Mouse (Mus musculus) megakaryocyte, embryonic 14.5 days (primary cell): ENCODE measurements at regions not wholly inside any gene's neighbourhood (a gene's known extent, or its start where the extent isn't known, plus 50 kb on each side); places are given as distances from the start of the nearest gene placed in this dataset.
A peak's percentile ranks its signal among the peaks of the same experiment; 100 is the strongest.

ENCODE experiments used
- H3K27me3 ChIP-seq: replicated peaks from 2 replicates; pipeline ENCODE3; 2012; ENCODE audit warnings: inconsistent platforms
- H3K36me3 ChIP-seq: replicated peaks from 2 replicates; pipeline ENCODE3; 2012; ENCODE audit warnings: low read length, inconsistent platforms, mixed read lengths
- H3K4me1 ChIP-seq: 2 replicates; pipeline ENCODE4 v1.6.1; 2012; ENCODE audit warnings: inconsistent platforms
- H3K4me3 ChIP-seq: replicated peaks from 2 replicates; pipeline ENCODE3; 2012; ENCODE audit warnings: moderate library complexity, mild to moderate bottlenecking, inconsistent platforms
- H3K9me3 ChIP-seq: 2 replicates; pipeline ENCODE4 v1.6.1; 2012; ENCODE audit warnings: inconsistent platforms
- FLI1 ChIP-seq: IDR thresholded peaks from 2 replicates; pipeline ENCODE4 v1.6.1; 2012; ENCODE audit warnings: low read length, inconsistent platforms, mixed read lengths
- GATA1 ChIP-seq: IDR thresholded peaks from 3 replicates; pipeline ENCODE4 v1.6.1; 2012; ENCODE audit warnings: mixed read lengths, low read length, inconsistent platforms, borderline replicate concordance

DNA sequence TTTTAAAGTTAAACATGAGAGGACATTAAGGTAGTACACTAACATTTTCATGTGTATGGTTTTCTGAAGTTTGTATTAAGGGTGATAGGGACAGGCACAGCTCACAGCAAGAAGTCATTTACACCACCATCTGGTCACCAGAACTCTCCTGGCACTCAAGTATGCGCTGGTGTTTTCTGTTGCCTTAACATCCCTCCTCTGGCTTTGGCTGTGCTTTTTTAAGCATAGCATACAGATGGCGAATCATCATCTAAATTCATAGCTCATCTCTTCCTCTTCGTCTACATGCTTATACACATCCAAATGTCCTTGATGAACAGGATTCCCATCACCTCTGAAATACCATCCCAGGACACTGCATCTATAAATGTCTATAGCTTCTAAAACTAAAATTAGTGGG, 148.7 kb downstream of the Fam198b start:
- TF ChIP-seq FLI1 (no peak), GATA1 (no peak)
- Histone ChIP-seq H3K36me3 (no peaks in the 10 kb centered on the region), H3K27me3 (no peaks in the 10 kb centered on the region)

DNA sequence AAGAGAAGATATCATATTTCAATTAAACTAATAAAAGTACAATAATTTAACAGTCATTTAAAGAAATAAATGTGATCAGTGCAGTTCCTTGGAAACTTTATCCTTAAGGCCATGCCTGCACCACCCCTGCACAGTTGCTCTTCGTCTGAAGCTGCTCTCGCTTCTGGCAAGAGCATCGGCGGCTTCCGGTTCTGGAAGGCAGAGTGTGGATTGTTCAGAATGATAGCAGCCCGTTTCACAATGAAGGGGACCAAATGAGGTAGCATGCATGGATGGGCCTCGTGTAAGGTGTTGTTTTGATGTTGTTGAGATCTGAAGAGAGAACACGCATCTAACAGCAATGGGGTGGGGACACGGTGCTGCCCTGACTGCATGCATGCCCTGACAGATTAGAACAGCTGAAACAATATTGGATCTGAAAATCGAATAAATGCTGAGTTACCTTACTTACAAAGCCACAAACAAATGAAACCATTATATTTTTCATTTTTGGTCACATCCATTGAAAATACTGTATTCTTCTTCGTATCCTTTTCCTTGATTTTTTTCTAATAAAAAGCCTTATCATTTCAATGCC, 154.3 kb downstream of the Fam198b start:
- Histone ChIP-seq H3K9me3 (no peaks in the 10 kb centered on the region), H3K4me3 (no peak overlapping the region), H3K36me3 (no peaks in the 10 kb centered on the region), H3K27me3 (no peaks in the 10 kb centered on the region), H3K4me1 (peaks cover 8% of the 10 kb centered on the region; the same call in 1 of the 2 replicates)
- no peak for TF ChIP-seq GATA1
- no peak for TF ChIP-seq FLI1

More for the DNA sequence above, 148.7 kb downstream of the Fam198b start:
- Histone ChIP-seq H3K9me3 (no peaks in the 10 kb centered on the region), H3K4me3 (no peak overlapping the region), H3K4me1 (peaks cover 8% of the 10 kb centered on the region; the same call in 1 of the 2 replicates)

DNA sequence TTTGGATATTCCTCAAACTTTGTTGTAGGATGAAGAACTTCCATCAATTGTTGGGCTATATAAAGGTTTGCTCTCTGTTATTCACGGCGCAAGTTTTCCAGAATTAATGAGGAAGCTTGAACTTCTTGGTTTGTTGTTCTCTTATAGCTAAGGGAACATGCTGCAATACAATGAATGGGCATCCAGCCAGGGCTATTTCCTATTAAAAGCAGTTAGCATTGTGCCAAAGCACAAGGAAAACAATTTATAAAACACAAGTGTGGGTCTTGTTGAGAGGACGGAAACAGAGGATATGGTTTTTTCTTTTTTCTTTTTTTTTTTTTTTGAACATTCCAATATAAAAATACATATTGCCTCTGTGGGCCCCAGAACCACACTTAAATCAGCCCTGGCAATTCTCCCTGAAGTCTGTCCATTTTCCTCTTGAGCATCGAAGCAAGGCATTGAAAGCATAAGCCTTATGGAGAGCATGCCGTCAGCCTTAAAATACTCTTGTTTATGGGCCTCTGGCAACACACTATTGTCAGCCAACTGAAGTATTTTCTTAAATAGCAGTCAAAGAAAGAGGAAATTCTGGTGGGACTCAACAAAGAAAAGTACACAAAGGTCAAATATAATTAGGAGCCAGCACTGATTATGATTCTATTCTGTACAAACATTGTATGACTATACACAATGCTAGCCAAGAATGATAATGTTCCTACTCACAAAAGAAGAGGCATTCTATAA, 158.6 kb downstream of the Fam198b start:
- H3K9me3 ChIP-seq: no peaks in the 10 kb centered on the region
- TF ChIP-seq GATA1 (no peak), FLI1 (no peak)
- no peaks in the 10 kb centered on the region for H3K27me3 ChIP-seq
- no peak overlapping the region for H3K4me3 ChIP-seq
- no peaks in the 10 kb centered on the region for H3K36me3 ChIP-seq
- no peaks in the 10 kb centered on the region for H3K4me1 ChIP-seq

DNA sequence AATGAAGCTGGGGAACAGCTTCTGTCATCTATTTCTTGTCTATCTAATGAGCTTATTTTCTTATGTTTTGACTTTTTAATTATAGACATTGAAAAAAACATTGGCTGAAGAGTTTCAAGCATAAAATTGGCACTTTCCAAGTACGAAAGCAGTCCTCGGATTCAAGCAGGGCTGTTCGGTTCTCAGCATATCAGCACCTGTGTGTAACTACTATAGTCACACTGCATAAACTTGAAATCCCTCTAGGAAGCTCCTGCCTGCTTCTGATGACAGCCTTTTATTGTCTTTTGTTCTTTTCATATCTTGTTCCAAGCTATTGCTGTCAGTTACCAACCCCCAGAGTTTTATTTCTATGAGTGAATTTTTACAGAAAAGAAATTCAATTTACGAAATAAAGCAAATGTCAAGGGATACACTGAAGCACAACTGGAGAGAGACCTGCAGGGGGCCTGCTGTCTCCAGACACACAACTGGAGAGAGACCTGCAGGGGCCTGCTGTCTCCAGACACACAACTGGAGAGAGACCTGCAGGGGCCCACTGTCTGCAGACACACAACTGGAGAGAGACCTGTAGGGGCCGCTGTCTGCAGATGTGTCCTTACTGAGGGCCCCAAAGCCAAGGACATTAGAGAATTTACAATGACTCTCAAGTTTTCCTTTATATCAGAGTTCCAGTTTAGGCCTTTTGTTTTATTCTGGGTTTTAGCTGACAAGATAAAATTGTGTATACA, 165.3 kb downstream of the Fam198b start:
- Histone ChIP-seq H3K9me3 (no peaks in the 10 kb centered on the region), H3K4me1 (peaks cover 51% of the 10 kb centered on the region), H3K27me3 (no peaks in the 10 kb centered on the region), H3K36me3 (no peaks in the 10 kb centered on the region), H3K4me3 (no peak overlapping the region)
- TF ChIP-seq GATA1: no peak
- TF ChIP-seq FLI1: no peak

DNA sequence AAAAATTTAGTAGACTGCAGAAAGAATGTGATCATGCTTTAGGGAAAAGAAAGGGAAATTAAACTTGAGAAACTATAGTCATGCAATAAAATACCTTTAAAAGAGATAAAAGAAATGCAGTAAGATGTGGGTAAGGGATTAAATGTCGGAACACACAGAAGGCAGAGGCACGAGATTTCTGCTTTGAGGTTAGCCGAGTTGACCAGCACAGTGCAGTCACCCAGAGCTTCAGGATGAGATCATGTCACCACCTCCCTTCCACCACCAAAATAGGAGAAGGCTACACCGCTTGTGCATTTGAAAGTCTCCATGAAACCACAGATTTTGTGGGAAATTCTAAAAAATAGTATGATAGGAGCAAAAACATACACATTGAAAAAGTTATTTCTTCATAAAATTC, 166.6 kb downstream of the Fam198b start:
- Histone ChIP-seq H3K27me3 (no peaks in the 10 kb centered on the region), H3K9me3 (no peaks in the 10 kb centered on the region), H3K4me3 (peak overlapping the region; percentile 23), H3K4me1 (peaks cover 58% of the 10 kb centered on the region), H3K36me3 (no peaks in the 10 kb centered on the region)
- TF ChIP-seq GATA1: no peak
- no peak for TF ChIP-seq FLI1

DNA sequence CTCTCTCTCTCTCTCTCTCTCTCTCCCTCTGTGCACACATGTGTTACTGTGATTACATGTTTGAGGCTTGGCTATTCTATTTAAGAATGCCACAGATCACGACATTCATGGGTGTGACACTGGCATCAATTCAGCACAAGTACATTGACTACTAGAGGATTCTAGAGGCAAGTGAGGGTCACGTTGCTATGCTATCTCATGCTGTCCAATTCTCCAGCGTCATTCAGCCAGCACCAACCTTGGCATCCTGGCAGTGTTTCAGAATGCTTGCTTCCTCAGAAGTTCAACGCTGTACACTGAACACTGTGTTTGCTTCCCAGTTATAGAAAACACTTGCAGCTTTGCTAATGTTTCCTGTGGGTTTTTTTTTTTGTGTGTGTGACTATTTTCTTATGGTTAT, 167.6 kb downstream of the Fam198b start:
- Histone ChIP-seq H3K9me3 (no peaks in the 10 kb centered on the region), H3K4me1 (peaks cover 58% of the 10 kb centered on the region), H3K4me3 (peak overlapping the region; percentile 75), H3K36me3 (no peaks in the 10 kb centered on the region), H3K27me3 (no peaks in the 10 kb centered on the region)
- TF ChIP-seq GATA1 (no peak), FLI1 (no peak)

DNA sequence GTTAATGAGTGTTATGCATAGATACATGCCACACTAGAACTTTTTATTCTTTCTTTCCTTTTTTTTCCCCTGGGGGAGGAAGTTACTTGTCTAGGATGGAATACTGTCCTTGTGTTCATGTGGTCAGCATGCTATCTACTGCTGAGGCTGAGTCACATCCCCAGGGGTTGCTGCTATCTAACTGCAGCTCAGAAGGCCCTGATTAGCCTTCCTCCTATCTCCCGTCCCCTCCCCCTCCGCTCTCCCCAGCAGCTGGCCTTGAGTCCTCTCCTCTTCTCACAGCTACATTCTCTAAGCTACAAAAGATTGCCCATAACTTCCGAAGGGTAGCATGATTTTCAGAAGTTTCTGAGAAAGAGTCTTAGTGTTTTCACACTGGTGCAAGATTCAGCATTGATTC, 168.5 kb downstream of the Fam198b start:
- peaks cover 58% of the 10 kb centered on the region for H3K4me1 ChIP-seq
- H3K36me3 ChIP-seq: no peaks in the 10 kb centered on the region
- H3K27me3 ChIP-seq: no peaks in the 10 kb centered on the region
- peak overlapping the region; percentile 83 for H3K4me3 ChIP-seq
- TF ChIP-seq GATA1 (no peak), FLI1 (no peak)
- no peaks in the 10 kb centered on the region for H3K9me3 ChIP-seq

DNA sequence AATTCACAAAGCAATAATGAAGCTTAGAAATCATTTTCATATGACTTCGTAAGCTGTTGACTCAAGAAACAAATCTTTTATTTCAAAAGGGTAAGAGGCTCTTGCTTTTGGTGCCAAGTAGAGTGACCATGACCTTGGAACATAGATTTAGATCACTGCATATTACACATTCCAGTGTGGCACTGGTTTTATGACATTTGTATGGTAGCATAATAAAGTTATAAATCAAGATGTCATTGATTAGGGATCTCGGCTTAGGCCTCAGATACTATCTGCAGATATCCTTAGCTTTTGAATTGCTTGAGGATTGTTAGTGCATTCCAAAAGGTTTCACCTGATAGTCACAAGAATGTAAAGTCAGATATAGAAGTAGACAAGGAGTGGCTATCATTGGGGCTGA, 169.1 kb downstream of the Fam198b start:
- Histone ChIP-seq H3K4me1 (peaks cover 58% of the 10 kb centered on the region), H3K36me3 (no peaks in the 10 kb centered on the region), H3K27me3 (no peaks in the 10 kb centered on the region), H3K4me3 (no peak overlapping the region), H3K9me3 (no peaks in the 10 kb centered on the region)
- TF ChIP-seq FLI1: no peak
- no peak for TF ChIP-seq GATA1

DNA sequence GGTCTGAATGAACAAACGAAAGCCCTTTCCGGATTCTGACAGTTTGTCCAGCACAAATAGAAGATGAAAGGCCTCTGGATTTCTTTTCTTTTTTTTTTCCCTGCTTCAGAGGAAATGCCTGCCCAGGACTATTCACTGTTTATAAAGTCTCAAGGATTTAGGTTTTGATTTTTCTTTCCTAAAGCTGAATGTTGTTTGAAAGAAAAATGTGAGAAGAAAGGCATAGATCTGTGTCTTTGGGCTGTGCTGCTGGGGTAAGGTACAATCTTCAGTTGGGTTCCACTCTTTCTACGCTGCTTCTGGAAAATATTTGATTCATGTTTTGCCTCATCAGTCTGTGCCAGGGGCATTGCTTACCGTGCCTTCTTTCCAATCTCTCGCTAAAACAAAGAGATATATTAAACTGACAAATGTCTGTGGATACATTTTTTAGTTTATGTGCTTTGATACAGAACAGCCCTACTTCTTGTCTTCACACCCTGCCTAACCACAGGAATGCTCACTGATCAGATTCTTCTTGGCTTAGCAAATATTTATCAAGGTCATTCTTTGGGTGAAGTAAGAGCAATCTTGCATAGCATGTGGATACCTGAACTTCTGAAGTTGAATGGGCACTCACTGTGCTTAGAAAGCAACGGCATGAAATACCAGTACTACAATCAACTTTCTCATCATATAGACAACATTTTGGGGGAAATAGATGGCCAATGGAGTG, 172.5 kb downstream of the Fam198b start:
- Histone ChIP-seq H3K27me3 (no peaks in the 10 kb centered on the region), H3K9me3 (no peaks in the 10 kb centered on the region), H3K4me1 (peaks cover 30% of the 10 kb centered on the region), H3K36me3 (no peaks in the 10 kb centered on the region), H3K4me3 (no peak overlapping the region)
- TF ChIP-seq GATA1 (no peak), FLI1 (no peak)
